Mouse (Mus musculus) myocyte (in vitro differentiated cells): ENCODE measurements at regions not wholly inside any gene's neighbourhood (a gene's known extent, or its start where the extent isn't known, plus 50 kb on each side); places are given as distances from the start of the nearest gene placed in this dataset.

ENCODE experiments used
- E2F4 ChIP-seq: IDR thresholded peaks from one replicate; pipeline ENCODE4 v1.6.1; 2011; ENCODE audit warnings: mild to moderate bottlenecking, control low read depth, moderate library complexity; ENCODE audit not compliant: insufficient read depth
- MYOD1 ChIP-seq, 3 experiments: IDR thresholded peaks; one replicate each; pipeline ENCODE4 v1.6.1; 2011; ENCODE audit warnings: control low read depth in 2 of 3, low read depth in 2 of 3, mild to moderate bottlenecking in 2 of 3, moderate library complexity in 1 of 3; ENCODE audit not compliant: insufficient read length in 2 of 3, control insufficient read depth in 1 of 3
- POLR2A ChIP-seq: IDR thresholded peaks from one replicate; pipeline ENCODE4 v1.6.1; 2011; ENCODE audit warnings: low read depth, mild to moderate bottlenecking, control low read depth, moderate library complexity; ENCODE audit not compliant: insufficient read length
- TCF12 ChIP-seq: IDR thresholded peaks from one replicate; pipeline ENCODE4 v1.6.1; 2011; ENCODE audit warnings: mild to moderate bottlenecking, control low read depth; ENCODE audit not compliant: poor library complexity, insufficient read depth, severe bottlenecking
- USF1 ChIP-seq: IDR thresholded peaks from one replicate; pipeline ENCODE4 v1.6.1; 2011; ENCODE audit warnings: low read depth, mild to moderate bottlenecking, control low read depth, moderate library complexity

DNA sequence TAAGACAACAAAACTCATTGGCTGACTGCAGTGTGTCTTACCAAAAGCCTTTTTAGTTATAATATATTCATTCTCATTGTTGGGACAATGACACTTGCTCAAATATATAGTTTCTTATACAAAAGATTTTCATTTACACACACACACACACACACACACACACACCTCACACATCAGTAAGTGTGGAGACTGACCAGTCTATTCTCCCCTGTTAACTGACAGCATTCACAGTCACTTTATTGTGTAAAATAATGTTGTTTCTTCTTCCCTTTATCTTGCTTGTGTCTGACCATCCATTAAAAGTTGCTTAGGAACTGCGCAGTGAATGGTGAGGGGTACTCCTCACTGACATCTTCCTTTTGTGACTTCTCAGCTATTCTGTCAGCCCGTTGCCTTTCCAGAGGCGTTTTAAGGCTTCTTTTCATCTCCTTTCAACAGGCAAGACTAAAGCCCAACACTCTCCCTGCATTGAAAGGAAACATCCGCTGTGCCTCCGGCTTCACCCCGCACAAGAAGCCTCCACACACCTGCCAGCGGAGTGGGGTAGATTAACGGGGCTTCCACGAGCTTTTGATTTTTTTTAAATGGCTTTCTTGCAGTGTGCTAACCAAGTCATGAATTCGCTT lies 111.1 kb upstream of the Vgll2 start:
- TF ChIP-seq TCF12 (no peak), POLR2A (no peak), E2F4 (no peak), USF1 (no peak), MYOD1 (IDR thresholded peaks at IDR 0.05; ENCODE audit: control insufficient read depth in 1 of 3, insufficient read length in 2 of 3, low read depth in 2 of 3) (no peak)
